Mouse (Mus musculus) brain, embryonic 14.5 days (tissue): ENCODE results near the gene Casc3.

Experiments used
- CTCF ChIP-seq: fragments of 200-500 bp; IDR thresholded peaks from 2 replicates; pipeline ENCODE4 v1.5.1; 2012; ENCODE audit warnings: inconsistent platforms, mild to moderate bottlenecking, moderate library complexity, borderline replicate concordance; ENCODE audit not compliant: insufficient read depth, insufficient read length; ENCODE audit errors: extremely low read depth
- POLR2A ChIP-seq: fragments of 200-500 bp; IDR thresholded peaks from 2 replicates; pipeline ENCODE4 v1.6.1; 2012; ENCODE audit warnings: mild to moderate bottlenecking, inconsistent platforms, borderline replicate concordance; ENCODE audit not compliant: poor library complexity, insufficient read depth, insufficient read length, severe bottlenecking; ENCODE audit errors: extremely low read depth

GRCm38 (mm10) chr11:98870791-98871190 is 66.1 kb downstream of the Casc3 start:
- no peak for TF ChIP-seq CTCF
- TF ChIP-seq POLR2A: no peak
